Mouse (Mus musculus): Measurements from ENCODE around the gene Tent4a. TPM values are rescaled to one million over a fixed set of nuclear protein-coding genes. Genes with fewer than 3 reads are reported as not detected.

Tent4a gene
- polyA plus RNA-seq, 1 experiment from 2014 or later = 4.9 TPM

Other genes starting within 250 kb of the Tent4a start
- gene Nsun2, start 871 bp downstream of the Tent4a start, polyA plus RNA-seq (2016; fragmentation: Nextera tagmentation; extraction: Ambion mirVana) = 171 and 175 TPM in 2 replicates
- gene Srd5a1, start 76.8 kb upstream of the Tent4a start, polyA plus RNA-seq (2016; fragmentation: Nextera tagmentation; extraction: Ambion mirVana) = 28.5 and 29.2 TPM in 2 replicates
- gene Ube2ql1, start 205.3 kb upstream of the Tent4a start, polyA plus RNA-seq (2016; fragmentation: Nextera tagmentation; extraction: Ambion mirVana) = 0.49 and 0.58 TPM in 2 replicates